26 mouse cellular contexts compared by ENCODE assay signal in the genomic region with DNA sequence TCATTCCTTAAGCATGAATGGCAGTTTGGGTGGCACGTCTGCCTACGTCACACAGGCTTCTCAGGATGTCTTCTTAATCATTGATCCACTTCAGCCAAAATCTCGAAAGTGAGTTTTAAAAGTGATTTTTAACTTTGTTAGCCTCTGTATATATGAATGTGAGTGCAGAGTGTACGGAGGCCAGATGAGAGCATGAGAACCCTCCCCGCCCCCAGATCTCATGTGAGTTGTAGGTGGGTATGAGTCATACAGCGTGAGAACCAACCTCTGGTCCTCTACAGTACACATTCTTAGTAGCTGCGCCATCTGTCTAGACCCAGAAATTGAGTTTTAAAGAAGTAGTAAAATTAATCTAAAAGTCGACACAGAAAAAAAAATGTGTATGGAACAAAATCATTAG.
DNase-seq lines count a peak whose midpoint lies in the region; ATAC-seq and TF ChIP-seq lines count a peak whose summit lies in the region.
"Had no signal": no experiment of that assay in that cellular context is flagged by ENCODE, and none has a peak within 500 bp of the region (broad histone marks: within the 10 kb centered on the region; RNA-seq: fewer than 3 reads in every experiment).

No protein-coding gene starts in this region.

- no peaks in the 10 kb centered on the region for H3K4me1 ChIP-seq in heart, adult 2 months (ENCODE audit: control insufficient read depth, insufficient read depth, low read length)
- no peaks in the 10 kb centered on the region for H3K4me1 ChIP-seq in midbrain, embryonic 10.5 days
- H3K4me1 ChIP-seq: heart, embryonic 15.5 days; limb, embryonic 15.5 days; midbrain, embryonic 12.5 days had no signal

- no peak for TF ChIP-seq POLR2A in heart, adult 2 months (IDR thresholded peaks at IDR 0.05; ENCODE audit: insufficient read depth, low read depth, low read length)

- intact Hi-C loops in left cerebral cortex, postnatal 36 days (cut with DNase I): no loop called here
- intact Hi-C loops in heart, adult 2 months (cut with DNase I): no loop called here

- TF ChIP-seq EP300 in heart, adult 2 months (IDR thresholded peaks at IDR 0.05; ENCODE audit: insufficient read depth, low read depth, low read length): no peak

- no peaks in the 10 kb centered on the region for H3K36me3 ChIP-seq in heart, adult 2 months (ENCODE audit: control insufficient read depth, insufficient read depth, low read length)
- H3K36me3 ChIP-seq in midbrain, embryonic 10.5 days: no peaks in the 10 kb centered on the region
- H3K36me3 ChIP-seq: heart, embryonic 15.5 days; limb, embryonic 15.5 days; midbrain, embryonic 12.5 days had no signal

- H3K9me3 ChIP-seq in midbrain, embryonic 10.5 days (replicated peaks): no peaks in the 10 kb centered on the region
- H3K9me3 ChIP-seq: forebrain, embryonic 13.5 days; heart, embryonic 15.5 days; limb, embryonic 15.5 days; midbrain, embryonic 12.5 days had no signal

- no peak for TF ChIP-seq CTCF in heart, adult 2 months (IDR thresholded peaks at IDR 0.05)

- WGBS in heart, adult 2 months: 74% methylated on average over 8 of the region's 8 CpGs
- 91% methylated on average over 8 of the region's 8 CpGs for WGBS in midbrain, embryonic 10.5 days

- no peaks in the 10 kb centered on the region for H3K79me2 ChIP-seq in heart, adult 2 months (replicated peaks; ENCODE audit: control insufficient read depth, insufficient read depth, low read length)

- no peak overlapping the region for H3K4me3 ChIP-seq in heart, adult 2 months
- H3K4me3 ChIP-seq in midbrain, embryonic 10.5 days: no peak overlapping the region
- H3K4me3 ChIP-seq: forebrain, embryonic 13.5 days; gastrocnemius, adult 2 months; heart, embryonic 15.5 days; limb, embryonic 15.5 days; midbrain, embryonic 12.5 days had no signal

- H3K27ac ChIP-seq in heart, adult 2 months: no peak overlapping the region
- H3K27ac ChIP-seq in midbrain, embryonic 10.5 days (replicated peaks): no peak overlapping the region
- H3K27ac ChIP-seq: forebrain, embryonic 13.5 days; gastrocnemius, adult 2 months; heart, embryonic 15.5 days; hindbrain, postnatal 0 days; limb, embryonic 15.5 days; midbrain, embryonic 12.5 days; stomach, postnatal 0 days had no signal

- no peak overlapping the region for H3K9ac ChIP-seq in heart, adult 2 months (ENCODE audit: low read depth, low read length)
- H3K9ac ChIP-seq: forebrain, embryonic 13.5 days; heart, embryonic 15.5 days; limb, embryonic 15.5 days; liver, postnatal 0 days; midbrain, embryonic 12.5 days had no signal

- DNase-seq in frontal cortex, postnatal 14 days (ENCODE audit: low spot score in 2 of 2): no peak
- peak; percentile 74 for DNase-seq in right cerebral cortex, adult 18-20 months
- no peak for DNase-seq in right cerebral cortex, postnatal 4 days
- DNase-seq in left cerebral cortex, postnatal 36 days (ENCODE audit: low spot score in 2 of 2): peak; percentile 45 to 59
- no peak for DNase-seq in spleen, postnatal 14 days (ENCODE audit: low spot score in 2 of 2)
- DNase-seq in heart, adult 2 months: no peak
- no peak for DNase-seq in midbrain, embryonic 10.5 days (ENCODE audit: low spot score)
- DNase-seq: adrenal gland, postnatal 36 days; cerebellum, postnatal 10 days; gastrocnemius, adult 2 months; heart, adult 11 months; kidney, adult 11 months; kidney, postnatal 10 days; liver, postnatal 0 days; lung, postnatal 4 days; retina, postnatal 1 day; thymus, postnatal 36 days had no signal

- peak; percentile 99 for ATAC-seq in frontal cortex, adult (ENCODE audit: low TSS enrichment)
- ATAC-seq: activated CD4-positive, CD25-positive, alpha-beta regulatory T cell, adult 4 months; forebrain, embryonic 13.5 days; hindbrain, postnatal 0 days; liver, postnatal 0 days; Patski had no signal

- no peaks in the 10 kb centered on the region for H3K27me3 ChIP-seq in heart, adult 2 months (ENCODE audit: control insufficient read depth, insufficient read depth, low read length)
- H3K27me3 ChIP-seq in midbrain, embryonic 10.5 days (ENCODE audit: low read depth, poor library complexity, severe bottlenecking): no peaks in the 10 kb centered on the region
- H3K27me3 ChIP-seq: forebrain, embryonic 13.5 days; heart, embryonic 15.5 days; limb, embryonic 15.5 days; midbrain, embryonic 12.5 days; Patski had no signal

Comparison
In these comparisons a context has a peak if more than half of its experiments do, and no peak if none do; other contexts are left out.
1. DNase-seq: peak in right cerebral cortex, adult 18-20 months (single experiment) and left cerebral cortex, postnatal 36 days (2 of 2); none in frontal cortex, postnatal 14 days (0 of 2), right cerebral cortex, postnatal 4 days (single experiment), spleen, postnatal 14 days (0 of 2), heart, adult 2 months (0 of 2) and midbrain, embryonic 10.5 days (single experiment).